34 mouse cellular contexts compared by ENCODE assay signal in genomic region chr15:79645483-79645882, GRCm38 (mm10). TPM values are rescaled to one million over a fixed set of nuclear protein-coding genes. Genes with fewer than 3 reads are reported as not detected.
"Had no signal": no experiment of that assay in that cellular context is flagged by ENCODE, and none has a peak within 500 bp of the region (broad histone marks: within the 10 kb centered on the region; RNA-seq: fewer than 3 reads in every experiment).

No protein-coding gene starts in this region.

- H3K4me1 ChIP-seq: heart, embryonic 15.5 days; hindbrain, embryonic 10.5 days; hindbrain, embryonic 12.5 days; hindbrain, embryonic 13.5 days; hindbrain, embryonic 15.5 days; intestine, embryonic 15.5 days; kidney, embryonic 15.5 days had no signal

- H3K27me3 ChIP-seq: heart, embryonic 12.5 days; heart, embryonic 13.5 days; heart, embryonic 15.5 days; hindbrain, embryonic 12.5 days; hindbrain, embryonic 13.5 days; hindbrain, embryonic 15.5 days; intestine, embryonic 15.5 days; kidney, embryonic 15.5 days had no signal

- DNase-seq: heart, postnatal 10 days; heart, postnatal 14 days; heart, postnatal 36 days; heart, postnatal 4 days; kidney, adult 11 months; kidney, adult 18-20 months; kidney, adult 2 months; kidney, adult 8-10 months; kidney, adult 9 months; kidney, postnatal 10 days; kidney, postnatal 14 days; kidney, postnatal 25 days; kidney, postnatal 36 days; kidney, postnatal 4 days; layer of hippocampus, adult 9-11 months; layer of hippocampus, postnatal 36 days had no signal

- H3K4me3 ChIP-seq: heart, embryonic 10.5 days; heart, embryonic 12.5 days; heart, embryonic 13.5 days; heart, embryonic 15.5 days; hindbrain, embryonic 10.5 days; hindbrain, embryonic 12.5 days; hindbrain, embryonic 13.5 days; hindbrain, embryonic 15.5 days; intestine, embryonic 15.5 days; kidney, embryonic 15.5 days; layer of hippocampus, adult 2 months had no signal

- H3K27ac ChIP-seq: heart, embryonic 10.5 days; heart, embryonic 13.5 days; heart, embryonic 15.5 days; hindbrain, embryonic 10.5 days; hindbrain, embryonic 12.5 days; hindbrain, embryonic 13.5 days; hindbrain, embryonic 14.5 days; hindbrain, embryonic 15.5 days; hindbrain, postnatal 0 days; intestine, embryonic 15.5 days; kidney, embryonic 15.5 days; kidney, postnatal 0 days; layer of hippocampus, adult 2 months had no signal

- H3K36me3 ChIP-seq: heart, embryonic 10.5 days; heart, embryonic 12.5 days; heart, embryonic 13.5 days; heart, embryonic 15.5 days; intestine, embryonic 15.5 days had no signal

- H3K9me3 ChIP-seq: heart, embryonic 10.5 days; heart, embryonic 12.5 days; heart, embryonic 13.5 days; heart, embryonic 15.5 days; hindbrain, embryonic 10.5 days; hindbrain, embryonic 12.5 days; hindbrain, embryonic 13.5 days; hindbrain, embryonic 15.5 days; intestine, embryonic 15.5 days; kidney, embryonic 15.5 days had no signal

- H3K9ac ChIP-seq: heart, embryonic 12.5 days; heart, embryonic 13.5 days; heart, embryonic 15.5 days; hindbrain, embryonic 12.5 days; hindbrain, embryonic 13.5 days; hindbrain, embryonic 14.5 days; hindbrain, embryonic 15.5 days; intestine, embryonic 15.5 days; kidney, embryonic 15.5 days had no signal

- ATAC-seq: hindbrain, embryonic 16.5 days; hindbrain, postnatal 0 days; inflammation-experienced regulatory T-cells, adult 6 months; intestine, embryonic 15.5 days; intestine, embryonic 16.5 days; intestine, postnatal 0 days had no signal

RNA-seq across cellular contexts. Expression of gene Dmc1, which starts 40.6 kb away (rescaled TPM):
- total RNA-seq: heart, postnatal 36 days had no signal
- polyA plus RNA-seq: inflammation-experienced regulatory T-cells, adult 6 months; kidney, adult 2 months had no signal
